Mouse (Mus musculus): ENCODE results near the gene Mbnl2.
"Not testable (repeated sequence)": the region's sequence is repeated elsewhere in the genome, so short reads cannot be mapped to it uniquely, and the experiment has no call there.

Mbnl2 gene

GRCm38 (mm10) chr14:120349332-120349731 is 73.9 kb downstream of the Mbnl2 start:
- no peak for ATAC-seq (ENCODE audit: insufficient number of reproducible peaks, low FRiP score, low TSS enrichment)

- no peak for ATAC-seq (ENCODE audit: insufficient number of reproducible peaks, low FRiP score, low TSS enrichment)
Observed at GRCm38 (mm10) chr14:120352136-120352843, 76.8 kb downstream of the Mbnl2 start.

- no peak for ATAC-seq (ENCODE audit: insufficient number of reproducible peaks, low FRiP score, low TSS enrichment)
Observed at GRCm38 (mm10) chr14:120353211-120353610, 77.7 kb downstream of the Mbnl2 start.

- no peak for ATAC-seq (ENCODE audit: insufficient number of reproducible peaks, low FRiP score, low TSS enrichment)
Observed at GRCm38 (mm10) chr14:120354595-120354994, 79.1 kb downstream of the Mbnl2 start.

- no peak for ATAC-seq (ENCODE audit: insufficient number of reproducible peaks, low FRiP score, low TSS enrichment)
Observed at GRCm38 (mm10) chr14:120355040-120355741, 79.7 kb downstream of the Mbnl2 start.

GRCm38 (mm10) chr14:120355742-120356440 is 80.4 kb downstream of the Mbnl2 start:
- ATAC-seq (ENCODE audit: insufficient number of reproducible peaks, low FRiP score, low TSS enrichment): no peak

- ATAC-seq (ENCODE audit: insufficient number of reproducible peaks, low FRiP score, low TSS enrichment): no peak
Observed at GRCm38 (mm10) chr14:120357321-120358070, 82.0 kb downstream of the Mbnl2 start.

- not testable (repeated sequence) for ATAC-seq (ENCODE audit: insufficient number of reproducible peaks, low FRiP score, low TSS enrichment)
Observed at GRCm38 (mm10) chr14:120359608-120360007, 84.1 kb downstream of the Mbnl2 start.

- no peak for ATAC-seq (ENCODE audit: insufficient number of reproducible peaks, low FRiP score, low TSS enrichment)
Observed at GRCm38 (mm10) chr14:120361121-120361520, 85.7 kb downstream of the Mbnl2 start.

GRCm38 (mm10) chr14:120362409-120362992 is 87.0 kb downstream of the Mbnl2 start:
- ATAC-seq (ENCODE audit: insufficient number of reproducible peaks, low FRiP score, low TSS enrichment): no peak

GRCm38 (mm10) chr14:120363090-120363818 is 87.8 kb downstream of the Mbnl2 start:
- no peak for ATAC-seq (ENCODE audit: insufficient number of reproducible peaks, low FRiP score, low TSS enrichment)

- no peak for ATAC-seq (ENCODE audit: insufficient number of reproducible peaks, low FRiP score, low TSS enrichment)
Observed at GRCm38 (mm10) chr14:120365088-120365487, 89.6 kb downstream of the Mbnl2 start.

GRCm38 (mm10) chr14:120366962-120367361 is 91.5 kb downstream of the Mbnl2 start:
- ATAC-seq (ENCODE audit: insufficient number of reproducible peaks, low FRiP score, low TSS enrichment): no peak

- no peak for ATAC-seq (ENCODE audit: insufficient number of reproducible peaks, low FRiP score, low TSS enrichment)
Observed at GRCm38 (mm10) chr14:120367589-120367988, 92.1 kb downstream of the Mbnl2 start.

GRCm38 (mm10) chr14:120368456-120368855 is 93.0 kb downstream of the Mbnl2 start:
- no peak for ATAC-seq (ENCODE audit: insufficient number of reproducible peaks, low FRiP score, low TSS enrichment)

- peak; percentile 27; the same call in 1 of the 2 replicates for ATAC-seq (ENCODE audit: insufficient number of reproducible peaks, low FRiP score, low TSS enrichment)
Observed at GRCm38 (mm10) chr14:120368914-120369391, 93.5 kb downstream of the Mbnl2 start.

- ATAC-seq (ENCODE audit: insufficient number of reproducible peaks, low FRiP score, low TSS enrichment): no peak
Observed at GRCm38 (mm10) chr14:120370044-120370443, 94.6 kb downstream of the Mbnl2 start.

GRCm38 (mm10) chr14:120370631-120371030 is 95.2 kb downstream of the Mbnl2 start:
- no peak for ATAC-seq (ENCODE audit: insufficient number of reproducible peaks, low FRiP score, low TSS enrichment)

GRCm38 (mm10) chr14:120371174-120371573 is 95.7 kb downstream of the Mbnl2 start:
- ATAC-seq (ENCODE audit: insufficient number of reproducible peaks, low FRiP score, low TSS enrichment): no peak
